Mouse (Mus musculus): Measurements from ENCODE around the gene Acrbp. TPM values are rescaled to one million over a fixed set of nuclear protein-coding genes. Genes with fewer than 3 reads are reported as not detected.

The Acrbp gene
- polyA plus RNA-seq, 1 experiment from 2014 or later = 15.8 TPM

Small RNAs within 50 kb of the gene (microRNA-seq; reads per million reads assigned to microRNA genes)
- gene Mir7045 (ENCODE audit: insufficient number of aligned reads) = not detected

Other genes starting within 250 kb of the Acrbp start
- gene Spsb2, start 241.0 kb upstream of the Acrbp start, polyA plus RNA-seq (2014; fragmentation: Nextera tagmentation; extraction: Ambion mirVana) = 7.5 and 8.4 TPM in 2 replicates
- gene Tpi1, start 235.4 kb upstream of the Acrbp start, polyA plus RNA-seq (2014; fragmentation: Nextera tagmentation; extraction: Ambion mirVana) = 875 and 885 TPM in 2 replicates
- gene Usp5, start 220.2 kb upstream of the Acrbp start, polyA plus RNA-seq (2014; fragmentation: Nextera tagmentation; extraction: Ambion mirVana) = 182 and 184 TPM in 2 replicates
- 276 and 307 TPM in 2 replicates for gene Cdca3, start 220.1 kb upstream of the Acrbp start, polyA plus RNA-seq (2014; fragmentation: Nextera tagmentation; extraction: Ambion mirVana)
- gene Gnb3, start 209.4 kb upstream of the Acrbp start, polyA plus RNA-seq (2014; fragmentation: Nextera tagmentation; extraction: Ambion mirVana) = 0.71 and 1.1 TPM in 2 replicates
- gene P3h3, start 191.9 kb upstream of the Acrbp start, polyA plus RNA-seq (2014; fragmentation: Nextera tagmentation; extraction: Ambion mirVana) = 17.3 and 17.8 TPM in 2 replicates
- gene Gpr162, start 185.7 kb upstream of the Acrbp start, polyA plus RNA-seq (2014; fragmentation: Nextera tagmentation; extraction: Ambion mirVana) = 2.7 and 2.8 TPM in 2 replicates
- not detected in 2 replicates for gene Cd4, start 161.5 kb upstream of the Acrbp start, polyA plus RNA-seq (2014; fragmentation: Nextera tagmentation; extraction: Ambion mirVana)
- 2.3 and 2.5 TPM in 2 replicates for gene Lag3, start 138.0 kb upstream of the Acrbp start, polyA plus RNA-seq (2014; fragmentation: Nextera tagmentation; extraction: Ambion mirVana)
- 369 and 455 TPM in 2 replicates for gene Ptms, start 129.6 kb upstream of the Acrbp start, polyA plus RNA-seq (2014; fragmentation: Nextera tagmentation; extraction: Ambion mirVana)
- 450 and 480 TPM in 2 replicates for gene Mlf2, start 118.3 kb upstream of the Acrbp start, polyA plus RNA-seq (2014; fragmentation: Nextera tagmentation; extraction: Ambion mirVana)
- 111 and 122 TPM in 2 replicates for gene Cops7a, start 84.2 kb upstream of the Acrbp start, polyA plus RNA-seq (2014; fragmentation: Nextera tagmentation; extraction: Ambion mirVana)
- 2.5 TPM in 2 replicates for gene Pianp, start 53.0 kb upstream of the Acrbp start, polyA plus RNA-seq (2014; fragmentation: Nextera tagmentation; extraction: Ambion mirVana)
- 9.0 and 10.2 TPM in 2 replicates for gene Zfp384, start 40.5 kb upstream of the Acrbp start, polyA plus RNA-seq (2014; fragmentation: Nextera tagmentation; extraction: Ambion mirVana)
- gene Ing4, start 9.9 kb upstream of the Acrbp start, polyA plus RNA-seq (2014; fragmentation: Nextera tagmentation; extraction: Ambion mirVana) = 126 and 135 TPM in 2 replicates
- 0.21 and 0.36 TPM in 2 replicates for gene Lpar5, start 18.2 kb downstream of the Acrbp start, polyA plus RNA-seq (2014; fragmentation: Nextera tagmentation; extraction: Ambion mirVana)
- gene Chd4, start 46.3 kb downstream of the Acrbp start, polyA plus RNA-seq (2014; fragmentation: Nextera tagmentation; extraction: Ambion mirVana) = 124 and 131 TPM in 2 replicates
- gene Nop2, start 82.2 kb downstream of the Acrbp start, polyA plus RNA-seq (2014; fragmentation: Nextera tagmentation; extraction: Ambion mirVana) = 65.4 and 70.3 TPM in 2 replicates
- 10.5 and 12.3 TPM in 2 replicates for gene Iffo1, start 95.6 kb downstream of the Acrbp start, polyA plus RNA-seq (2014; fragmentation: Nextera tagmentation; extraction: Ambion mirVana)
- gene Gapdh, start 116.8 kb downstream of the Acrbp start, polyA plus RNA-seq (2014; fragmentation: Nextera tagmentation; extraction: Ambion mirVana) = 2,700 and 2,872 TPM in 2 replicates
- gene Ncapd2, start 142.0 kb downstream of the Acrbp start, polyA plus RNA-seq (2014; fragmentation: Nextera tagmentation; extraction: Ambion mirVana) = 225 and 271 TPM in 2 replicates
- 195 and 197 TPM in 2 replicates for gene Mrpl51, start 142.1 kb downstream of the Acrbp start, polyA plus RNA-seq (2014; fragmentation: Nextera tagmentation; extraction: Ambion mirVana)
- 1.9 and 2.1 TPM in 2 replicates for gene Vamp1, start 165.9 kb downstream of the Acrbp start, polyA plus RNA-seq (2014; fragmentation: Nextera tagmentation; extraction: Ambion mirVana)
- gene Tapbpl, start 182.2 kb downstream of the Acrbp start, polyA plus RNA-seq (2014; fragmentation: Nextera tagmentation; extraction: Ambion mirVana) = 1.1 and 1.8 TPM in 2 replicates
- gene Cd27, start 187.3 kb downstream of the Acrbp start, polyA plus RNA-seq (2014; fragmentation: Nextera tagmentation; extraction: Ambion mirVana) = 1.3 and 2.3 TPM in 2 replicates
- gene Tuba3a, start 236.4 kb downstream of the Acrbp start, polyA plus RNA-seq (2014; fragmentation: Nextera tagmentation; extraction: Ambion mirVana) = not detected in 2 replicates

Measured in forebrain, embryonic 11.5 days (tissue).